Mouse (Mus musculus) adrenal gland, postnatal 4 days (tissue): ENCODE results near the gene Kank2. TPM values are rescaled to one million over a fixed set of nuclear protein-coding genes. Genes with fewer than 3 reads are reported as not detected.

Source experiments
- DNase-seq, 2 experiments: peaks; one replicate each; pipeline ENCODE4 v3.0.0; 2021 to 2022; ENCODE audit warnings: low spot score in 2 of 2, mixed read lengths in 2 of 2
- microRNA-seq: library from miRNA; unstranded; fragments of <30 nt; microRNA quantifications from one replicate; pipeline ENCODE4 v1.2.0, GENCODE M21; 2021
- total RNA-seq, 2 experiments: library from RNA; stranded (reverse); gene quantifications; 2 replicates each; pipeline ENCODE4 v1.2.3; 2021

Kank2 gene
- total RNA-seq, 2 experiments from 2014 or later = 52.5 to 57.4 TPM

DNA sequence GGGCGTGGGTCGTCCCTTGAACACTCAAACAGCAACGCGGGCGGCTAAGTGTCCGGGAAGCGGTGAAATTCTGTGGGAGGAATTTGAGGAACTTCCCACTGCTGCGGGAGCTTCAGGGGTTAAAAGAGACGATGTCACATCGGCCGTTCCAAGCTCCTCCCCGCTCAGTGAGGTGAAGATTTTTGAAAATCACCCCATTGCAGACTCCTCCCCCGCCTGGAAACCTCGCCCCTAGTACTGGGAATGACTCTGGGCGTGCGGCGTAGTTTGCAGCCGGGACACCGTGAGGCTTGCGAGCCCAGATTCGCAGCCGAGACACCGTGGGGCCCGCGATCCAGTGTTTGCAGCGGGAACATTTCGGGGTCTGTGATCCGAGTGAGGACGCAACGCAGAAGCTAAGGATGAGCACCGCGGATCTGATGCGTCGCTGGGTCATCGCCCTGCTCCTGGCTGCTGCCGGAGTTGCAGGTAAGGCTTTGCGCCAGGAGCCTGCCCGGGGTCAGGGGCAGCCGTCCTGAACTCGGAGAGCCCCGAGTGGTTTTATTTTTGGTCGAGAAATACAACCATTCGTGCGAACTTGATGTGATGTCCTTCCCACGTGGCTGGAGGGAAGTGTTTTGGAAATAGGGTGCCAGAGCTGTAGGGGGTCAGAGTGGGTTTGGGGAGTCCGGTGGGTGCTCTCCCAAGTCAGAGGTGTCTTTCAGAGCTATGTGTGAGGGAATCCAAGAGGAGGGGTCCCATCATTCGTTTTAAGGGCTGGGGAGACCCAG, 75.0 kb downstream of the Kank2 start, which contains the start of gene Ldlr:
Ldlr (plus strand) TSS at position 107 of the 770 bp plus-strand sequence.
- peak; percentile 55 to 70 for DNase-seq

DNA sequence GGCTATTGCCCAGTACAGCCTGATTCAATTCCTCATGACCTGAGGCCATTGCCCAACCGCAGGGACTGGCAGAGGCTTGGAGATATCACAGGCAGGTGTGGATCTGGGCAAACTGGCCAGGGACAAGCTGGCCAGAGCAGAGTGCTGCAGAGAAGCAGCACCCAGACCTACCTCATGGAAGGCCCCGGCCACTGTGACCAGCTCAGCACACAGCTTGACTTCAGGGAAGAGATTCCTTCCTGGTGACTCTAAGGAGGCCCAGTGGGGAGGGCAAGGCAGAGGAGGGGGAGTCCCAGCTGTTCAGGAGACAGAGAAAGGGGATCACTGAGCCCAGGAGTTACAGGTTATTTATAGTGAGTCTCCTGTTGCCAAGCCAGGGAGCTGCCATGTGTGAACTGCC, 77.5 kb downstream of the Kank2 start:
- DNase-seq = no peak

DNA sequence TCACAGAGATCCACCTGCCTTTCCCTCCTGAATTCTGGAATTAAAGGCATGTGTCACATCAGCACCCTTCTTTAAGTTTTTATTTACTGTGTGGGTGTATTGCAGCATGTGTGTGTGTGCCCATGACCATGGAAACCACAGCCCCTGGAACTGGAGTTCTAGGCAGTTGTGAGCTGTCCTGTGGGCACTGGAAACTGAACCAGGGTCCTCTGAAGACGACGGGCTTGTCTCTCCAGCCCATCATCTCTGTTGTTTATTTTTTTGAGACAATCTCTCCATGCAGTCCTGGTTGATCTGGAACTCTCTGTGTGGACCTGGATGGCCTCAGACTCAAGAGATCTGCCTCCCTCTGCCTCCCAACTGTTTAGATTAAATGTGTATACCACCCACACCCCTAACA, 81.5 kb downstream of the Kank2 start:
- no peak for DNase-seq

Small RNAs within 50 kb of the gene (microRNA-seq; reads per million reads assigned to microRNA genes)
- 7.4 reads per million, percentile 19 among the genes with 10 or more reads in this experiment for gene Mir7083

Other genes with a start within 250 kb of the Kank2 start
- 10 to 100 TPM; 55.6 to 57.3 TPM for gene Timm29, start 206.0 kb downstream of the Kank2 start, total RNA-seq
- 10 to 100 TPM; 27.2 to 28.4 TPM for gene Yipf2, start 205.9 kb downstream of the Kank2 start, total RNA-seq
- gene Smarca4, start 182.6 kb downstream of the Kank2 start, total RNA-seq = 10 to 100 TPM; 86.1 to 94.8 TPM
- 10 to 100 TPM; 26.7 to 31.9 TPM for gene Ldlr, start 75.3 kb downstream of the Kank2 start, total RNA-seq
- gene Spc24, start 38.4 kb downstream of the Kank2 start, total RNA-seq = 10 to 100 TPM; 19.6 to 22.8 TPM
- 1 to 10 TPM; 1.3 to 7.3 TPM for gene Angptl8, start 36.8 kb upstream of the Kank2 start, total RNA-seq
- 10 to 100 TPM; 74.7 to 79.1 TPM for gene Dock6, start 53.9 kb upstream of the Kank2 start, total RNA-seq
- 10 to 100 TPM; 55.5 to 60.2 TPM for gene Rab3d, start 119.4 kb upstream of the Kank2 start, total RNA-seq
- 10 to 100 TPM; 13.3 to 14.2 TPM for gene Ccdc159, start 128.7 kb upstream of the Kank2 start, total RNA-seq
- 100 to 1,000 TPM; 242 to 269 TPM for gene Tmem205, start 128.8 kb upstream of the Kank2 start, total RNA-seq
- gene Plppr2, start 138.3 kb upstream of the Kank2 start, total RNA-seq = 10 to 100 TPM; 39.4 to 41.6 TPM
- 10 to 100 TPM; 15.9 to 16.1 TPM for gene Swsap1, start 157.0 kb upstream of the Kank2 start, total RNA-seq
- gene Epor, start 164.8 kb upstream of the Kank2 start, total RNA-seq = 10 to 100 TPM in 1 of 2 experiments, 1 to 10 TPM in 1; 7.7 to 10.2 TPM
- gene Rgl3, start 190.7 kb upstream of the Kank2 start, total RNA-seq = 10 to 100 TPM; 26.1 to 36.2 TPM
- gene Ccdc151, start 203.9 kb upstream of the Kank2 start, total RNA-seq = 1 to 10 TPM; 1.4 to 2.0 TPM
- 100 to 1,000 TPM; 148 to 155 TPM for gene Prkcsh, start 204.1 kb upstream of the Kank2 start, total RNA-seq